Mouse (Mus musculus) T-cell, adult 2 months (primary cell): ENCODE results near the gene Ttn.
A peak's percentile ranks its signal among the peaks of the same experiment; 100 is the strongest.

Experiments used
- DNase-seq: peaks from one replicate; pipeline ENCODE4 v3.0.0; 2022; ENCODE audit warnings: low spot score

The Ttn gene

DNA sequence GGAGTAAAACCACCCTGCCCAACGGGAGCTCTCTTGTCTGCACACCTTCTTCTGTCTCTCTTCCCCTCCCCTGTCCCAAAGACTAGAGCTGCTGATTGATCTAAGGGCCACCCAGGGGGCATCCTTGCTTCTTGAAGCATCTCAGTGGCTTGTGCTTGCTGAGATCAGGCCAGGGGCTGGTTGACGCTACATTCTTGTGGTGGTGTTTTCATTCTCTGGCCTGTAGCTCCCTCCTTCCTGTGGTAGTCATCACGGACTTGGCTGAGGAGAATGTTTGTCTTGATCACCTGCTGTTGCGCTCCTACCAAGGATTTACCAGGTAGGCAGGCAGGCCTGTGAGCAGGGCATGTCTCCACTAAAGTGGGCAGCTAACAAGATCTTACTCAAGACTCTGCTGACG lies 279.6 kb downstream of the Ttn start:
- no peak for DNase-seq

DNA sequence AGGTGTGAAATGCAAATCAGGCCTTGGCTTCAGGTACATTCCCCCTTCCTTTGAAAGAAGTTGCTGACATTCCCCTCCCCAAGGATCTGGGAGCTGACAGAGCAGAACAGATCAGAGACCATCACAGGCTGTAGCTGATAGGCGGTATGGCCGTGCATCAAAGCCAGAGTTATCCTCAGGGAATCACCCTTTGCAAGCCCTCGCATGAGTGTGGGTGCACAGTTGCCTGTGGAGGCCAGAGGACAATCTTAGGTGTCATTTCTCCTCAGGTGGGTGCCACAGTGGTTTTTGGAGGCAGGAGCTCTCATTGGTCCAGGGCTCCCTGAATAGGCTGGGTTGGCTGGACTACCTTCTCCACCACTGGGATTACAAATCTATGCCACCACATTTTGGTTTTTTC lies 280.2 kb downstream of the Ttn start:
- no peak for DNase-seq

DNA sequence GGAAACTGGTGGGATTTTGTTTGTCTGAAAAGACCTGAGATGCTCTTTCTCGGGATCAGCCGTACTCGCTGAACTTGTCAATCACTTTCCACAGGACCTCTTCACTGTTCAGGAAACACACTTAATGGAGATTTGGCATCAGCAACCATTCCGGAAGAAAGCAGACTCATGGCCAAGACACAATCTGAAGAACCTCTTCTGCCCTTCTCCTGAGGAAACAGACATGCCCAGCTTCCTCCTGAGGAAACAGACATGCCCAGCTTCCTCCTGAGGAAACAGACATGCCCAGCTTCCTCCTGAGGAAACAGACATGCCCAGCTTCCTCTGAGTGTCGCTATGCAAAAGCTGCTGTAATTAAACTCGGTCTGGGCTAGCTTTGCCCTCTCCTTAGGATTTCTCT lies 287.1 kb downstream of the Ttn start:
- DNase-seq, result no peak

DNA sequence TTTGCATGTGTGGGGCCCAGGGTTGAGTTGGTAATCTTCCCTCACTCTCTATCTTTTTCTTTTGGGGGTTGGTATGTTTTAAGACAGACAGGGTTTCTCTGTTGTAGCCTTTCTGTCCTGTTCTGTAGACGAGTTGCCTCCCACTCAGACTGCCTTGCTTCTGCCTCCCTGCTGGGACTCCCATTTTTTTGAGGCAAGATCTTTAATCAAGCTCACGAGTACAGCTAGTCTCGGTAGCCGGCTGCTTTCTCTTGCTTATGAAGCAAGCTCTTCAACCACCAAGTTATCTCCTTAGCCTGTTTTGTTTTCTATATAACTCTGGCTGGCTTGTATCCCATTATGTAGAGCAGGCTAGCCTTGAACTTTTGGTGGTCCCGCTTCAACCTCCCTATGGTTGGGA lies 288.6 kb downstream of the Ttn start:
- DNase-seq, result no peak

DNA sequence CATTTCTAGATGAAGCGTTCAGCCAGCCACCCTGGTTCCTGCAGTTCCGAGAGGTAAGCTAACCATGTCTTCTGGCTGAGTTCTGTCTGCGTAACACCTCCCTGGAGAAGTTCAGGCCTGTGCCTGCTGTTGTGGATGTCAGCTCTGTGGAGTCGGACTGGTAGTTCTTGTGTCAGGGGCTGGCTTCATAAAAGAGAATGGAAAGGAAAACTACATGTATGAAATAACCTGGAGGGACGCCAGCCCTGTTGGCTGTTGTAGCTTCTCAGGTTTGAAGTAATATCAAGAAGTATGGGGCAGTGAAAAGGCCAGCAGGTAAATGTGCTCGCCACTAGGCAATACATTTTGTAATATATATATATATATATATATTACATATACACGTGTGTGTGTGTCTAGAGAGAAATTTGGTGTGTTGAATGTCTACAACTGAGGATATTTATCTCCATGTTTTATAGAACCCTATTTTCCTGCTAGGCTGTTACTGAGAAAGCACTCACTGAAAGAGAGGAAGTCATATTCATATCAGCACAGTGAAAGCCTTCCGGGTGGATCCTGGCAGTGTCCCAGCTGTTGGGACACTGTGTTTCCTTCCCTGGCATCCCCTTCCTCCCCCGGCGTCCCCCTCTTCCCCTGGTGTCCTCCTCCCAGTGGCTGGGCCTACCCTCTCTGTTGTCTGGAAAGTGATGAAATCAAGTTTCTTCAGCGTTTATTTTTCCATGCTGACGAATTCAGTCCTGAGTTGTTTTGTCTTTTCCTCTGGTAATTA lies 291.7 kb downstream of the Ttn start:
- DNase-seq, result no peak

DNA sequence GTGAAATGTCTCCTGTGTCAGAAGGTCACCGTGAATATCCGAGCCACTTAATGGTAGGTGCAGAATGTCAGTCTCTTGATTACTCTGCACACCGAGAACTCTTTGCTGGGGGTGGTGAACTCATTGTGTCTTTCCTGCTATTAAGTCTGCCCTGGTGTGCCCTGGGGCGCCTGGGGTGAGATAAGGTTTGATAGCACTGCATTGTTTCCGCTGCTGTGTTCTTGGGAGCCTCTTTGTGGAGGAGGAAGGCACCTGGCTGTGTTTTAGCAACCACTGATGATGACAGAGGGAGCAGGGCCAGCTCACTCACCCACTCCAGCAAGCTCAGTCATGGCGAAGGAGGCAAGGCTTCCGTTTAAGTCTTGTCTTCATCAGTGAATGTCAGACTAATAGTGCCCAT lies 294.2 kb downstream of the Ttn start:
- no peak for DNase-seq

DNA sequence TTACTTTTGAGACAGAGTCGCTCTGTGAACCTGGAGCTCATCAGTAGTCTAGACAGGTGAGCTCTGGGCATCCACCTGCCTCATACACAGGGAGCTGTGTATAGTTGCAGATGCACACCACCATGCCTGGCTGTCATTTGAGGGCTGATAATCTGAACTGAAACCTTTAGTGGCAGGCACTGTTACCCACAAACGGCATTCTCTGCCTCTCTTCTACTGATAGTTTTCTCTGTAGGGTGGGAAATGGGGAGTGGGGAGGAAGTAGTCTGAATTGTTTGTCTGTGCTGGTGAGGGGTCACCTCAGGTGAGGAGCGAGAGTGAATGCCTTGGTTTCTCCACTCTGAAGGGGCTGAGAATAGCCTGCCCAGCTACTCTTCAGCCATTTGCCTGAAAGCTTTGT lies 294.7 kb downstream of the Ttn start:
- DNase-seq, result no peak

DNA sequence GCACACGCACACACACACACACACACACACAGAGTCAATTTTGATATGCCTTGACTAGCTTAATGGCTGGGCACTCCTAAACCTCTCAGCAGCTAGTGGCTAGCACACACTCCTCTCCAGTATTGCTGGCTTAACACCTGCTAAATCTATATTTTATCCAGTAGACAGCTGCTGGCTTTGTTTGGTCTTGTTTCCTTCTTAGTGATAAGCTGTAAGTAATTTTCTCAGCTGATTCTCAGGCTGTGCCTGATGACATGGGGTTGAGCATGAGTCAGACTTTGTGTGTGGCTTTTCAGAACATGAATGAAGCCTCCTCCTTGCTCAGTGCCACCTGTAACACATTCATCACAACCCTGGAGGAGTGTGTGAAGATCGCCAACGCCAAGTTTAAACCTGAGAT lies 295.4 kb downstream of the Ttn start:
- DNase-seq, result no peak

DNA sequence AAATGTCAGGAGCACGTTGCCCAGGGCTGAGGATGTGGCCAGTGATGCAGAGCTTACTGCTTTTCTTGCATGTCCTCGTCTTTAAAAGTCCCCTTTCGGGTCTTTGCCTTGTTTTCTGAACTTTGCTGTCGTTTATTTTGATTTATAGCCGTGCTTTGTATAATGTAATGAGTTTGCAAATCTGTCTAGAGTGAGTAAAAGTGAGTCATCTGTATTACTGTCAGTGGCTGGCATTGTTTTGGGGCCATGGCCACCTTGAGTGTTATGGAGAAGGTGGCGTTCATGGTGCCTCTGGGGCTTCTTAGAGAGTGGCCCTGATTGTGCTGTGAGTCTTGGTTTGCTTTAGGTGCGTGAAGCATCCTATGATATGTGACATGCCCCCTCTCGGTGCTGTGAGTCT lies 300.0 kb downstream of the Ttn start:
- DNase-seq, result no peak

DNA sequence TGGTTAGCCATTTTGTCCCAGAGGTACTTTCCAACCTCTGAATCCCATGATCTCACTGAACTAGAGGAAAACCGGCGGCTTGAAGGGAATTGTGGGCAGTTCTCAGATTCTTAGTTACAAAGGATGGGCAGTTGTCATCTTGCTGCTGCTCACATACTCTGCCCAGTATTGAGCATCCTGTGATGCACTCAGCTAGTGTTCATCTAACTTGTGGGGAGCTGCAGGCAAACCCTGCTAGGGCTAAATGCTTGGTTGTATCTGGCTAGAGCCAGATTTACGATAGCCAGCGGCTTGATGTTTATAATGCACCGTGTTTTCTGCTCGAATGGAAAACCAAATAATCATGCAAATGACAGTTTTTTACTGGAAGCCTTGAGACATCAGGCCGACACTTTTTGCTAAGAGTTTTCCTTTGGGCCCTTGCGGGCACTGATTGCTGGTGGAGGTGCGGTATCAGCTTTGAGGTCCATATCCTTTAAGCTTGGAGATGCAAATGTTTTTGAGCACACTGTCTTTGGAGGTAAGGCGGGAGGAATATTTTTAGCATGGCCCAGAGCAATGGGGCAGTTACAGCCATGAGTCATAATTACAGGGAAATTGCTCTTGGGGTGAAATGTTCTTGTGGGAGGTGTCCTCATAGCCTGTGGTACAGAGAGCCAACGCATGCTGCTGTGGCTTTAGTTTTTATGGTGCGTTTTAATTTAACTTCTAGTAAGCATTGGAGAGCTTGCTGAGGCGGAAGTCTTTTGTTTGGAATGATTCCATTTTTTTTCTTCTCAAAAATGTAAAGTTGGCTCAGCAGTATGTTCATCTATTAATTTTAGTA lies 305.7 kb downstream of the Ttn start:
- DNase-seq, result no peak

DNA sequence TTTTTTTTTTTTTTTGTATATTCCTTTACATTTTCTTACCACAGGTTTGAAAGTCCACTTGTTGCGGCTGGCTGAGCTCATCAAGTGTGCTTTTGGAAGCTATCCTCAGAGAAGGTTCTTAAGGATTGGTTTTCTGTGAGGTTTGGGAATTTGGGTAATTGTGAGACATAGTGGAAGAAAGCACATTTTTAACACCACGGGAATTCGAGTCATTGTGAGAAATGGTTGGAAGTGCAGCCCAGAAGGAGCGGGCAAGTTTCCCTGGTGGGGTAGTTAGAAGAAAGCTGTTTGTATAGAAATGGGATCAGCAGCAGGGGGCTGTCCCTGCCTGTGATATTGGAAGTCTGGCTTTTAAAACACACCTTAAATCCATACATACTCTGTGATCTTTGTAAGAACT lies 306.4 kb downstream of the Ttn start:
- no peak for DNase-seq

DNA sequence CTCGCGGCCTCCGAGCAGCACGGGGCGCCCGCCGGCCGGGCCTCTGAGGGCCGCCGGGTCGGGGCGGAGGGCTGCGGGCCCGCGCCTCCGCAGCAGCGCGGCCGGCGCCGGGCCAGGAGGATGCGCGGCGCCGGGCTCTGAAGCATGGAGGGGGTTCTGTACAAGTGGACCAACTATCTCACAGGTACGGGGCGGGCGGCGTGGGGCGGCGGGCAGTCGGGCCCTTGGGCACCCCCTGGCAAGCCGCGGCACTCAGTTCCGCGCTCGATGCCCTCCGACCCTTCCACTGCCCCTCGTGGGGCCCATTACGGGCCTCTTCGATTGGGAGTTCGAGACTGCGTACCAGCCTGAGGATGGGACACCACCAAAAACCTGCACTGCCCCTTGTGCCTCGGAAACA lies 306.9 kb downstream of the Ttn start:
- DNase-seq, result peak; percentile 16

DNA sequence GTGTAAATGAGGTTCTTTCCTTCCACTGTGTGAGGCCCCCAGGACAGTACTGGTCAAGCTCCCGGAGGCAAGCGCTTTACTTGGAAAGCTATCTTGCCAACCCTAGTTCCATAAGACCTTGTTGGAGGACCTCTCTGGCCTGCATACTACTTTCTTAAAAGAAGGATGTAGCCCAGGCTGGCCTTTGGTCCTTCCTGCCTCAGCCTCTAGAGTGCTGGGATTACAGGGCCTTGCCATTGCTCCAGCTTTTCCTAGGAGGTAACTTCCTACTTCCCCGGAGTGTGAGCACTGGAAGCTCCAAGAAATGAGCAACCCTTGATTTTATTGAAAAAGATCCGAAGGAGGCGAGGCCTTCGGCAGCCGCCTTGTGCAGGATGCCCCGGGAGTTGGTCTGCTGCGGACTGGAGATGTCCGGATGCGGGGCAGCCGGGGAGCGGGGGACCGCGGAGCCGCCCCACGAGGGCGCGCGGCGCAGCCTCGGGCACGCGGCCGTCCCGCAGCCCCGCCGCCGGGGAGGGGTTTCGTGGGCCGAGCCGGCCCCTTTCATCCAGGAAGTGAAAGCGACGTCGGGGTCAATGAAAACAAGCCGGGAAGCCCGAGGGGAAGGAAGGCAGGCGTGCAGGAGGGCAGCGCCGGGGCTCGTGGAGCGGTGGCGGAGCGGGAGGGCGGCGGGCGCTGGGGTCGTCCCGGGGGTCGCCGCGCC lies 307.5 kb downstream of the Ttn start, which contains the start of gene Plekha3:
Plekha3 (plus strand) TSS at position 557 of the 703 bp plus-strand sequence.
- DNase-seq, result peak; percentile 74

DNA sequence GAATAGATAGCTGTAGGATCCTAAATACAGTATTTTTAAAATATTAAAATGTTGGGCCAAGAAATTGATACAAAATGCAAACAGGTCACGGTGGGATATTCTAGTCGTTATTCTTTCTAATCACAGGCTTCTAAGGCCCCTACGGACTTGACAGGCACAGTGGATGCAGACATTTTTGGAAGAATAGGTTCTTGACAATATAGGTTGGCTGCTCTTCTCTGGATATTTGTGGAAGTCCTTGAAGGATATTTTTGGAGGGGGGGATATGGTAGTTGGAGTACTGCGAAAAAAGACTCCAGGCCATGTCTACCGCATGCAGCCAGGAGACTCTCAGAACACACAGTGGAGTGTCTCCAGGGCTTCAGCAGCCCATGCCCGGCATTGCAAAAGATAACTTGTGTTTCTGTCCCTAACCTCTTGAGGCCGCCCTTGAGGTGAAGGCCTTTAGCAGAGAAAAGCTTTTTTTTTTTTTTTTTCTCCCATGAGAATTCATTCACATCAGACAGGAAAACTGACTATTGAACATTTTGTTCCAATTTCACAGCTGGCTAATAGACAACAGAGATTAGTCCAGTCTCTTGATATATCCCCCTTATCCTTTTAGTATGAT lies 308.8 kb downstream of the Ttn start:
- DNase-seq, result peak; percentile 60

DNA sequence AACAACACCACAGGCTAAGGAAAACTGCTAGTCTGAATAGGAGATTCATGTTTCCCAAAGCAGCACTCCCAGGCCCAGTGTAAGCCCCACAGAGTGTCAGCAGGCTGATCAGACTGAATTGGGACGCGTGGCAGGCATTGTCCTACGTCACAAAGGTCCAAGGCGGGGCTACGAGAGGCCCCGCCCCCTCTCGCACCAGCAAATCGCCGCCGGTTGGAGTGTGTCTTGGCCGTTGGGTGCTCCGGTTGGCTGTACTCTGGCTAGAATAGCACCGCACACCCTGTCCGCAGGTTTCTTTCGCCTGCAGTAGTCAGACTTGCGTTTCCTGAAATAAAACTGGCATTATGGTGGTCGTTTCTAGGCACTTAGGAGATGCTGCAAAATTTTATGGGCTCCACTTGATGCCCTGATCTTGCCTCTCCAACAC lies 309.4 kb downstream of the Ttn start, which contains the start of gene Fkbp7:
Fkbp7 (minus strand) TSS at position 151 of the 427 bp plus-strand sequence.
- peak; percentile 84 for DNase-seq

DNA sequence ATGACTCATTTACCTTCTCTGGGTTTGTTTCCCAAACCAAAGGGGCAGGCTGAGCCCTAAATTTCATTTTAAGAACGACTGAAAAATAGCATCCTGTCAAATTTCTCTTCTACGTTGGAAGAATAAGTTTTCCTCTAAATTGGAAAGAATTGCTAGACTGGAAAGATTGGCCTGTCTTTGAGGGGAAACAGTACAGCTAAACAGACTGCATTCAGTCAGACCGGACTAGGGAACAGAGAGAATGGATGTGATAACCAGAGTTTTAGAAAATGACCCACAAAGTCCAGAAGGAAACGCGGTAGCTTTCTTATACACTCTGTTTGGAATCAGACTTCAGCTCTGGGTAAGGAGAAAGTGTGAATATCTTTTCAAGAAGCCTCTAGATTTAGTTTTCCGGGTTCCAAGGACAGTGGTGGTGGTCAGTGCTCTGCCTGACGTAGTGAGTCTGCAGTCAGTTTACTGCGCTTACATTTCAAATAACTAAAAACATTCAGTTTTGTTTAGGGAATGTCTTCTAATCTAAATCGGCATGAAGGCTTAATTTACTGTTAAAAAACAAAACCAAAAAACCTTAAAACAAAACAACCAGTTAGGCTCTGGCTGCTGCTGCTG lies 310.1 kb downstream of the Ttn start:
- no peak for DNase-seq

DNA sequence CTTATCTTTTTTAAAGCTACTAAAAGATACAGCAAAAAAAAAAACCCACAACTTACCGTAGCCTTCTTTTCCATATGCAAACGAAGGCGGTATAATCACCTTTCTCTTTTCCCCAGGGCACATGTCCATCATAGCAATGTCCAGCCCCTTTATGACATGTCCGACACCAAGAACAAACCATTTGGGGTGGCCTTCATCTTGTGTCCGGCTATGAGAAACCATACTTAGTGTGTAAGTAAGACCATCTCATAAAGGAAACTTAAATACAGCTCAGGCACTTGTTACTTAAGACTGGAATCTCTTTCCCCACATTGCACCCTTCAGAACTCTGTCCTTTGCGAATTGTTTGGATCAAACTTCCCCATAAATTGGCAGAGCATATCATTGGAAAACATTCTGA lies 310.7 kb downstream of the Ttn start:
- no peak for DNase-seq

DNA sequence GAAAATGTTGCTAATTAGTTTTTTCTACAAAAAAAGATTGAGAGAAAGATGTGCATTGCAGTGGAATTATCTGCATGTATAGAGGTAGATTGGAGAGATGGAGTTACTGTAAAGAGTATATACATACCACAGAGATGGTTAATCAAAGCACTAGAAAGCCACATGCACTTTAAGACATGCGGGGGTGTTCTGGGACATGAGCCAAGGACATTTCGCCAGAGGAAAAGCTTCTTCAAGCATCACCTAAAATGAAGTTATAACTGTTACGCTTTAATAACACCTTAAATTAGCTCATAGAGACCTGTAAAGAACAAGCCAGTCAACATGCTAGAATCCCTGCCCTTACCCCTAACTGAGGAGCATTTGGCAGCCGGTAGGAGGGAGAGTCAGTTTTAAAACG lies 315.1 kb downstream of the Ttn start:
- DNase-seq, result no peak

DNA sequence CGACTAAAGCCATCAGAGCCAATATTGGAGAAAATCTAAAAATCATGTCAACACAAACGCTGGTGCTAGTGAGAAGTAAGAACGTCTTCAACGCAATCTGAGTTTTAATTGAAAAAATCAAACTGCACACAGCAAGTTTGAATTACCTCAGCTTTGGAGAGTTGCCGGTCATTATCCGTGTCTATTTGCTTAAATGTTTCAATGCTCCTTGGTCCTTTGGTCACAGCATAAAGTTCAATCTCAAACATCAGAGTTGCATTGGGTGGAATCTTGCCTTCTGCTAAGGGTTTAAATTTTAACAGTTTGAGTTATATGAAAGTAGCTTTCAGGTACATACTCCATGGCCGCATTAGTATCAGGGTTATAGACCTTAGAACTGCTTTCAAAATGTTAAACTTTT lies 316.8 kb downstream of the Ttn start:
- DNase-seq, result no peak

DNA sequence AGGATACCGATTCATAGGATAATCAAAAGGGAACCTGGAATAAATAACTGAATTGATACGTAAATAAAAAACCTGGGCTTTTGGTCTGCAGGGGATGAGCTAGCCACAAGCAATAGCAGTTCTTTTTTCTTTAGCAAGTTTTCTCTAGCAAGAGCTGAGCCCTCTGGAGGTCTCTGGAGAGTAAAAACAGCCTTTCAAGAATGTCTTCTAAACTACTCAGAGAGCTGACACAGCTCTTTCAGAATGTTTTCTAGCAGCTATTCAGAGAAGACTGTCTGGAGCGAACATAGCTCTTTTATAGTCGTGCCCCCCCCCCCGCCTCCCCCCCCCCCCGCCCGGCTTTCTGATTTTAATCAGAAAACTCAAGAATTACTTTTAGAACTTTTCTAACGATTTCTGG lies 322.9 kb downstream of the Ttn start:
- DNase-seq, result no peak

DNA sequence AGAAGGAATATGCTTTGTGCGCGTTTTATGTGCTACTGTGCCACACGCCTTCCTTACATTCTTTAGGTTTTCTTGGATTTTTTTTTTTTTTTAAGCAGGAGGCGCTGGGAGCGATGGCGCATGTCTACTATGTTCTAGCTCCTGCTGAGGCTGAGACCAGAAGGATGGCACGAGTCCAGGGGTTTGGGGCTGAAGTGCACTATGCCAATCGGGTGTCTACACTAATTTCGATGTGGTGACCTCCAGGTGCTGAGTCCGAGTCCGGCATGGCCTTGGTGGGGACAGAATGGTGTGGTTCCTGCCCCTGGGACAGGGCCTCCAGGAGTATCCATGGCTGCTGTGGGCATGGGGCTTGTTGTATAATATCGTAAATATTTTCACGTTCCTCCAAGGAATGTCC lies 323.8 kb downstream of the Ttn start:
- no peak for DNase-seq

DNA sequence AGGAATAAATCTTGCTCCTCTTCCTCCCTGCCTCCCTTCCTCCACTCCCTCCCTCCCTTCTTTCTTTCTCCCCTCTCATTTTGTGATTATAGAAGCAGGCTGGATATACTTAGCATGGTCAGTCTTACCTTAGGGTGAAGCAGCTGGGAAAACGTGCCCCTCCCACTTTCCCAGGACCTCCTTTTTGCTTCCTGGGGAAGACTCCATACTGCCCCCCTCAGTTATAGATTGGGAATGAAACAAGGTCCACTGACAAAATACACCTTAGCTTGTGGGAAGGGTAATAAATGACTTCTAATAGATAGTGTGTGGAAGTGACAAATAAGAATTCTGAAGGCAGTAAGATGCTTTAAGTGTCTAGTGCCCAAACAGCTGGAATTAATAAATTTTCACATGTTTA lies 326.4 kb downstream of the Ttn start:
- DNase-seq, result no peak
